Mouse (Mus musculus): ENCODE measurements around the gene Rdh1. TPM values are rescaled to one million over a fixed set of nuclear protein-coding genes. Genes with fewer than 3 reads are reported as not detected.
A peak's percentile ranks its signal among the peaks of the same experiment; 100 is the strongest.
"Not testable (repeated sequence)": the region's sequence is repeated elsewhere in the genome, so short reads cannot be mapped to it uniquely, and the experiment has no call there.

The Rdh1 gene
- polyA plus RNA-seq, 1 experiment from 2014 or later: 0.07 TPM

DNA sequence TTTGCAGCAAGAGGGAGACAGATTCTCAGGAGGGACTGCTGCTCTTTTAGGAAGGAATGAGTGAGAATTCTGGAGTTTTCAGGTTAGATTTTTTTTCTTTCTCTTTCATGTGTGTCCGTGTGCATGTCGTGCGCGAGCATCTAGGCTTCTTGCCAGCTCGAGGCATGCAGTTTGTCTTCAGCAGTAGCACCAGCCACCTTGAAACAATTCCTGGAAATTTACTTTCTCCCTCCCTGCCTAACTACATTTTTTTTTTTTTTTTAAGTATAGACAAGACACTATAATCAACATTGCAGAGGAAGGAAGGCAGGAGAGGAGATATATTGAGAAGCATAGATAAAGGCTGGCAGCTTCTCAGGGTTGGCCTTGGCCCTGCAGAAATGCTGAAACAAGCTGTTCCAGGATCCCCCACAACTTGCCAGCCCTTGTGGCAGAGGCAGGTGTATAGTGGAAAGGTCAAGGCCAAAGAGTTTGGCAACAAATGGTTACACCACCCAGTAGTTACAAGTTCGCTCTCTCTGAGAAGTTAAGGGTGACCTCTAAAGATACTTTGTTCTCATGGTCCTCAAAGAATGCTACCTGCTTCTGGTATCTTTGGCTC lies 4.9 kb upstream of the Rdh1 start:
- DNase-seq (ENCODE audit: low spot score): no peak
- no peaks in the 10 kb centered on the region for H3K9me3 ChIP-seq
- 0 out of 2 replicates have a peak, but pooled peaks cover 3% of the 10 kb centered on the region for H3K27me3 ChIP-seq (replicated peaks; ENCODE audit: low read depth, poor library complexity, severe bottlenecking)
- H3K4me3 ChIP-seq: no peak overlapping the region
- peaks cover 18% of the 10 kb centered on the region for H3K4me1 ChIP-seq
- WGBS: 81% methylated on average over 6 of the region's 6 CpGs
- H3K36me3 ChIP-seq (replicated peaks): peaks cover 3% of the 10 kb centered on the region
- H3K27ac ChIP-seq (replicated peaks): no peak overlapping the region

DNA sequence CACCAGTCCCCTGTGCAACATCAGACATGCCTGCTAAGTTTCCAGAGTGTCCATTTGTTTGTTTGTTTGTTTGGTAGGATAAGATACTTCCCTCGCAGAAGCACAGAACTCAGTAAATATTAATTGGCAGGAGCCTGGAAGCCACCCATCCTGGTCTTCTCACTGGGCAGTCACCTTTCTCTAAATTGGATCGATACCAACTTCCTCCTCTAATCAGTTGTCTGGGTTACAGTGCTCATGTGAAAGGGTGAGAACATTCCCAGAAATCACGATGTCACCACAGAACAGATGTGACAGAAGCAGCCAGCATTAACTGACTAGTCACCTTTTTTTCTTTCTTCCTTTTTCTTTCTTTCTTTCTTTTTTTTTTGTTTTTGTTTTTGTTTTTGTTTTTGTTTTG lies 4.3 kb upstream of the Rdh1 start:
- Histone ChIP-seq H3K9me3 (no peaks in the 10 kb centered on the region), H3K27me3 (replicated peaks; ENCODE audit: low read depth, poor library complexity, severe bottlenecking) (no peaks in the 10 kb centered on the region), H3K27ac (replicated peaks) (no peak overlapping the region), H3K4me3 (no peak overlapping the region), H3K4me1 (peaks cover 12% of the 10 kb centered on the region), H3K36me3 (replicated peaks) (peaks cover 2% of the 10 kb centered on the region; the same call in 1 of the 2 replicates)
- no peak for DNase-seq (ENCODE audit: low spot score)
- WGBS: 81% methylated on average over 3 of the region's 3 CpGs

DNA sequence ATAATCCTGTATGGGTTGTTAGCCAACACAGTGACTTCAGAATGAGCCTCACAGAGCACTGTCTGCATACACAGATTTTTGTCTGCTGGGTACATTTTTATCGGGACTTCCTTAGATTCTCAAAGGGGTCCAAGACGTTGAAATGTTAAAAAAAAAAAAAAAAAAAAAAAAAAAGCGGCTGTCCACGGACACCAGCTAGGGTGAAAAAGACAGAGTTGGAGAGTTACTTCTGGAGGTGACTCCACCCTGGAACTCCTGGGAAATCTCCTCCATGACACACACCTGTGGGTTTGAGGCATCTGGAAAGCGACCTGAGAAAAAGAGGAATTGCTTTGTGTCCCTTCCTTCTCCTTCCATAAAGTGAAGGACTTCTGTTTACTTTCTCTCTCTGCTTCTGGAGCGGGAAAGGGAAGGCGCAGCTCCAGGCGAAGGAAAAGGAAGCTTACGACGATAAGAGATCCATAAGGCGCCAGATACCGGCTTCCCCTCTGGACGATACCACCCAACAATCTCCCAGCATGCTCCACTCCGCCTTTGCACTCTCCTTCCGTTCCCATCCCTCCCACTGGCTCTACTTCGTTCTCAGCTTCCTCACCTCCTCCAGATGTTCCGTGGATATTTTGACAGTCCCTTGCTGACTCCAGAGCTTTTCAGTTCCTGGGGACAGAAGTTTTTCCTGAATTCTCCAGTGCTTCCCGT lies 3.6 kb upstream of the Rdh1 start:
- peaks cover 10% of the 10 kb centered on the region for H3K4me1 ChIP-seq
- no peaks in the 10 kb centered on the region for H3K9me3 ChIP-seq
- no peaks in the 10 kb centered on the region for H3K27me3 ChIP-seq (replicated peaks; ENCODE audit: low read depth, poor library complexity, severe bottlenecking)
- no peaks in the 10 kb centered on the region for H3K36me3 ChIP-seq (replicated peaks)
- WGBS: 50% methylated on average over 18 of the region's 18 CpGs
- H3K27ac ChIP-seq (replicated peaks): 0 out of 2 replicates have a peak overlapping the region, but pooled peaks have one; percentile 14
- peak overlapping the region; percentile 32 for H3K4me3 ChIP-seq
- no peak for DNase-seq (ENCODE audit: low spot score)

DNA sequence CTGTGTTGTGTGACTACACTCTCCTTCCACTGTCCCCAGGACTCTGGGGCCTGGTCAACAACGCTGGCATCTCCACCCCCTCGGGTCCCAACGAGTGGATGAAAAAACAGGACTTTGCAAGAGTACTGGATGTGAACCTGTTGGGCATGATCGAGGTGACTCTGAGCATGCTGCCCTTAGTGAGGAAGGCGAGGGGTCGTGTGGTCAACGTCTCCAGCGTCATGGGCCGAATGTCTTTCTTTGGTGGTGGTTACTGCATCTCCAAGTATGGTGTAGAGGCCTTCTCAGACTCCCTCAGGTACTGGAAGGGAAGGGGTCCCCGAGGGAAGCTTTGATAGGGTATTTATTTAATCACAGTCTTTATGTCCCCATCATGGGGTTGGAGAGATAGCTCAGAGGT lies 3.4 kb downstream of the Rdh1 start:
- not testable (repeated sequence) for DNase-seq (ENCODE audit: low spot score); H3K27me3 ChIP-seq (replicated peaks; ENCODE audit: low read depth, poor library complexity, severe bottlenecking); H3K27ac ChIP-seq (replicated peaks); H3K4me1 ChIP-seq; H3K36me3 ChIP-seq (replicated peaks); H3K9me3 ChIP-seq; H3K4me3 ChIP-seq
- 89% methylated on average over 10 of the region's 10 CpGs for WGBS

- 70% methylated on average over 12 of the region's 12 CpGs for WGBS
- H3K36me3 ChIP-seq (replicated peaks): no peaks in the 10 kb centered on the region
Observed at GRCm38 (mm10) chr10:127763914-127764680, 4.6 kb downstream of the Rdh1 start.

DNA sequence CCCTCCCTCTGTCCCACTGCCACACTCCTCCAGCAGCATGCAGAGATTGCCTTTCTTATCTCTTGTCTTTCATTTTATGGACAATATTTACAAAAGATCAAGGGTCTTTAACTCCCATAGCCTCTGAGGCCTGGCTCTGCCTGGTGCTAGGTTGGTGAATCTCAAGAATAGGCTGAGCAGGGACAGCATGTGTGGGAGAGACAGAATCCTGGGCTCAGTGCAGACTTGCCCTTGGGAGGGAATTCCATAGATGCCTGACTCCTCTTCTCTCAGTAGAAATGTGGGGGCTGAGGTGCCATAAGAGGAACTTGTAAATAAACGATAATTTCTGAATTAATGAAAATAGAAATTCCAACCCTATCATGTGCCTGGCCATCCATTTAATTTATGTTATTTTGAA lies 7.0 kb downstream of the Rdh1 start:
- Histone ChIP-seq H3K27ac (replicated peaks) (no peak overlapping the region), H3K4me3 (no peak overlapping the region), H3K27me3 (replicated peaks; ENCODE audit: low read depth, poor library complexity, severe bottlenecking) (no peaks in the 10 kb centered on the region), H3K36me3 (replicated peaks) (no peaks in the 10 kb centered on the region), H3K4me1 (no peaks in the 10 kb centered on the region), H3K9me3 (no peaks in the 10 kb centered on the region)
- WGBS: 82% methylated on average over 1 of the region's 1 CpGs
- no peak for DNase-seq (ENCODE audit: low spot score)

More at GRCm38 (mm10) chr10:127763914-127764680, 4.6 kb downstream of the Rdh1 start:
- DNase-seq (ENCODE audit: low spot score): no peak
- H3K4me3 ChIP-seq: no peak overlapping the region
- H3K4me1 ChIP-seq: no peaks in the 10 kb centered on the region
- H3K27ac ChIP-seq (replicated peaks): no peak overlapping the region
- H3K27me3 ChIP-seq (replicated peaks; ENCODE audit: low read depth, poor library complexity, severe bottlenecking): no peaks in the 10 kb centered on the region
- H3K9me3 ChIP-seq: no peaks in the 10 kb centered on the region

GRCm38 (mm10) chr10:127776011-127776410 lies 16.5 kb downstream of the Rdh1 start, which contains the start of gene Rdh9:
Gene Rdh9, plus strand, starts transcription at chr10:127776386.
- no peaks in the 10 kb centered on the region for H3K27me3 ChIP-seq (replicated peaks; ENCODE audit: low read depth, poor library complexity, severe bottlenecking)
- no peaks in the 10 kb centered on the region for H3K4me1 ChIP-seq
- no peaks in the 10 kb centered on the region for H3K9me3 ChIP-seq
- no peak for DNase-seq (ENCODE audit: low spot score)
- WGBS: 82% methylated on average over 2 of the region's 2 CpGs
- no peaks in the 10 kb centered on the region for H3K36me3 ChIP-seq (replicated peaks)
- H3K4me3 ChIP-seq: no peak within 1 kb of the TSS
- H3K27ac ChIP-seq (replicated peaks): no peak within 1 kb of the TSS

DNA sequence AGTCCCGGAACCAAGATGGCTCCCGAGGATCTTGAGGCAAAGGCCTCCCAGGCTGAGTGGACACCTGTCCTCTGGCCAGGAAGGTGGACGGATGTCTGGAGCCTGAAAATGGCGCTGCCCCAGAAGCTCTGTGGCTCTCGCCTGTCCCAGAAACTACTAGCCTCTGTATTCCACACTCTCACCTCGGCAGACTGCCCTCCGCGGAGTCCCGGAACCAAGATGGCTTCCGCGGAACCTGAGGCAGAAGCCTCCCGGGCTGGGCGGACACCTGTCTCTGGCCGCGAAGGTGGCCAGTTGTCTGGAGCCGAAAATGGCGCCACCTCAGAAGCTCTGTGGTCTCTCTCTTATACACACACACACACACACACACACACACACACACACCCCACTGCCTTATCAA lies 22.8 kb downstream of the Rdh1 start:
- not testable (repeated sequence) for H3K4me1 ChIP-seq; H3K4me3 ChIP-seq; H3K27me3 ChIP-seq (replicated peaks; ENCODE audit: low read depth, poor library complexity, severe bottlenecking); H3K9me3 ChIP-seq; DNase-seq (ENCODE audit: low spot score); H3K27ac ChIP-seq (replicated peaks); H3K36me3 ChIP-seq (replicated peaks)
- 94% methylated on average over 17 of the region's 17 CpGs for WGBS

- WGBS: 84% methylated on average over 1 of the region's 1 CpGs
- H3K4me3 ChIP-seq: not testable (repeated sequence)
Observed at GRCm38 (mm10) chr10:127785411-127785810, 25.9 kb downstream of the Rdh1 start.

DNA sequence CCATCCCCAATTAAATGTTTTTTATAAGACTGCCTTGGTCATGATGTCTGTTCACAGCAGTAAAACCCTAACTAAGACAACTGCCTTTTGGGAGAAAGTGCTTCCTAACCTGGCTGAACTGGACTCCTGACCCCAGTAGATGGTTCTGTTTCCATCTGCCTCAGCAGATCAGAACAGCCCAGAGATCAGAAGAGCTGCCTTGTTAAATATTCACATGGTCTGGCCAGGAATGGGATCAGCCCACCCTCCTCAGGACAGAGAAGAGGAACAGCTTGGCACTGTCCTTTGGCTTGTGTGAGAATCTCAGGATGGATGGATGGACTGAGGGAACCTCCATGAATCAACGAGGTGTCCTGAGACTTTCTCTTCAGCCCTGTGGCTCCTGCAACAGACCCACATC lies 39.8 kb downstream of the Rdh1 start:
- no peak overlapping the region for H3K4me3 ChIP-seq
- no peak for DNase-seq (ENCODE audit: low spot score)
- WGBS: 71% methylated on average over 1 of the region's 1 CpGs
- H3K27ac ChIP-seq (replicated peaks): no peak overlapping the region
- H3K4me1 ChIP-seq: no peaks in the 10 kb centered on the region
- H3K9me3 ChIP-seq: no peaks in the 10 kb centered on the region
- no peaks in the 10 kb centered on the region for H3K27me3 ChIP-seq (replicated peaks; ENCODE audit: low read depth, poor library complexity, severe bottlenecking)
- H3K36me3 ChIP-seq (replicated peaks): no peaks in the 10 kb centered on the region

More at GRCm38 (mm10) chr10:127785411-127785810, 25.9 kb downstream of the Rdh1 start:
- not testable (repeated sequence) for H3K9me3 ChIP-seq; H3K36me3 ChIP-seq (replicated peaks); DNase-seq (ENCODE audit: low spot score); H3K27me3 ChIP-seq (replicated peaks; ENCODE audit: low read depth, poor library complexity, severe bottlenecking); H3K27ac ChIP-seq (replicated peaks); H3K4me1 ChIP-seq

GRCm38 (mm10) chr10:127800891-127801290 lies 41.4 kb downstream of the Rdh1 start, which contains the start of gene Rdh16:
Gene Rdh16, plus strand, starts transcription at chr10:127801152.
- Histone ChIP-seq H3K27me3 (replicated peaks; ENCODE audit: low read depth, poor library complexity, severe bottlenecking) (no peaks in the 10 kb centered on the region), H3K36me3 (replicated peaks) (no peaks in the 10 kb centered on the region), H3K9me3 (no peaks in the 10 kb centered on the region), H3K27ac (replicated peaks) (no peak within 1 kb of the TSS), H3K4me1 (no peaks in the 10 kb centered on the region), H3K4me3 (no peak within 1 kb of the TSS)
- WGBS: 88% methylated on average over 6 of the region's 6 CpGs
- DNase-seq (ENCODE audit: low spot score): no peak

DNA sequence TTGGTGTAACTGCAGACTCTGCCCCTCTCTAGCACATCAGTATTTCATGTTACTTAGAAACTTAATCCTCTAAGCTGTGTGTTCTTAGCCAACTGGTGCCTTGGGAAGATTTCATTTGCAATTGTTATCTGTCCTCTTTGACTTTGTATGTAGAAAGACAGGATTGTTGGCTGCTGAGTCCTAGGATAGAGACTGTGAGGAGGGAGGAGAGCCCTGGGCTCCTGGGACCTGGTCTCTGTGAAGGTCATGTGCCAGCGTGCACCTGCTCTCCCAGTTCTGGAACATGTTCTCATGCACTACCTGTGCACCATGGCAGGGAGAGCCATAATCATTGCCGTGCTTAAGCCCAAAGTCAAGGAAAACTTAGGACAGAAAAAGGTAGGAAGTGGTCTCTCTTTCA lies 42.1 kb downstream of the Rdh1 start:
- DNase-seq (ENCODE audit: low spot score): no peak
- Histone ChIP-seq H3K4me1 (no peaks in the 10 kb centered on the region), H3K36me3 (replicated peaks) (no peaks in the 10 kb centered on the region), H3K4me3 (no peak overlapping the region), H3K27me3 (replicated peaks; ENCODE audit: low read depth, poor library complexity, severe bottlenecking) (no peaks in the 10 kb centered on the region), H3K9me3 (no peaks in the 10 kb centered on the region), H3K27ac (replicated peaks) (no peak overlapping the region)
- 87% methylated on average over 2 of the region's 2 CpGs for WGBS

Data from embryonic facial prominence, embryonic 10.5 days (tissue).